Mouse (Mus musculus) intestine, embryonic 15.5 days (tissue): Measurements from ENCODE around the gene Kit. TPM values are rescaled to one million over a fixed set of nuclear protein-coding genes. Genes with fewer than 3 reads are reported as not detected.

Source experiments
- ATAC-seq: fragments of 200-750 bp; cut with Nextera tagmentation; 2 replicates; pipeline ENCODE4 v1.8.0; 2017; ENCODE audit warnings: moderate TSS enrichment, moderate library complexity
- H3K27ac ChIP-seq: fragments of 300-500 bp; sonication (generic); 2 replicates; pipeline ENCODE4 v1.5.1; 2015; ENCODE audit warnings: mild to moderate bottlenecking, inconsistent platforms
- H3K27me3 ChIP-seq: fragments of 300-500 bp; sonication (generic); replicated peaks from 2 replicates; pipeline ENCODE4 v1.6.1; 2015; ENCODE audit warnings: inconsistent platforms
- H3K36me3 ChIP-seq: fragments of 300-500 bp; sonication (generic); 2 replicates; pipeline ENCODE4 v1.6.1; 2015; ENCODE audit warnings: inconsistent platforms
- H3K4me1 ChIP-seq: fragments of 300-500 bp; sonication (generic); replicated peaks from 2 replicates; pipeline ENCODE4 v1.6.1; 2015; ENCODE audit warnings: inconsistent platforms
- H3K4me2 ChIP-seq: fragments of 300-500 bp; sonication (generic); replicated peaks from 2 replicates; pipeline ENCODE4 v1.6.1; 2015; ENCODE audit warnings: mild to moderate bottlenecking, inconsistent platforms
- H3K4me3 ChIP-seq: fragments of 300-500 bp; sonication (generic); replicated peaks from 2 replicates; pipeline ENCODE4 v1.5.1; 2015; ENCODE audit warnings: inconsistent platforms
- H3K9ac ChIP-seq: fragments of 300-500 bp; sonication (generic); 2 replicates; pipeline ENCODE4 v1.6.1; 2015; ENCODE audit warnings: inconsistent platforms
- H3K9me3 ChIP-seq: fragments of 300-500 bp; sonication (generic); 2 replicates; pipeline ENCODE4 v1.6.1; 2016; ENCODE audit warnings: inconsistent platforms
- WGBS: fragments of 180-500 bp; shearing (Covaris S2); methylation state at CpG from one replicate; pipeline ENCODE4 v1.1.7; 2015; 5-methylcytosine and 5-hydroxymethylcytosine counted together
- polyA plus RNA-seq: library from polyadenylated mRNA; unstranded; fragments of >200 nt; fragmentation: Nextera tagmentation; extraction: Ambion mirVana; gene quantifications from 2 replicates; pipeline ENCODE4 v1.2.1, GENCODE M21; 2015

The Kit gene
- polyA plus RNA-seq, 1 experiment from 2014 or later = 24.3 TPM

DNA sequence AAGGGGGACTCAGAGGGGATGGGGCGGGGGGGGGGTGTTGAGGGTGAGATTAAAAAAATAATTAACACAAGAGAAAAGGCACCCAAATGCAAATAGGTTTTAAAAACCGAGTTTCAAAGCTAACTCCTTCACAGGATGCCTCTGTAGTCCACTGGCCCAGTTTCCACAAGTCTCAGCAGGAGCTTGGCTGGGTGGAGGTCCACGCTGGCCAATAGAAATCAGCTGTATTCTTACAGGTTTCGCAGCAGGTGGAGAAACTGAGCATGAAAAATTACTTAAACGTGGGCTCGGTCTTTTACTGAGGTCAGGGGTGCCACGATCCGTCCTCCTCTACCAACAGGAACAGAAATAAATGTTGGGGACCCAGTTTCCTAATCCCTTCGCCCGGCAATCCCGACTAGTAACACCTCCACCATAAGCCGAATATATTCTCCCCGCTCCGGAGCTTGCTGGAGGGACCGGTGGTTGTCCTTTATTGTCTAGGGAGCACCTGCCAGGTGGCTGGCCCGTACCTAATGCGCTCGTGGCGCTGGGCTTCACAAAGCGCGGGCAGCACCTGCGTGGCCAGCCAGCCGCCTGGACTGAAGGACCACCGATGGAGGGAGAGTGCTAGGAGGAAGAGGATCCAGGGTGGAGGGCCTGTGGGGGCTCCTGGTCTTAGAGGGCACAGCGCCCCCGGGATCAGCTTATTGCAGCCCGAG is 415 bp upstream of the Kit start:
- Histone ChIP-seq H3K9ac (peak overlapping the region; percentile 55), H3K27ac (no peak overlapping the region), H3K4me2 (peak overlapping the region; percentile 97), H3K27me3 (no peaks in the 10 kb centered on the region; the same call in 1 of the 2 replicates), H3K4me1 (no peaks in the 10 kb centered on the region; the same call in 1 of the 2 replicates), H3K9me3 (no peaks in the 10 kb centered on the region), H3K4me3 (peak overlapping the region; percentile 59), H3K36me3 (no peaks in the 10 kb centered on the region)
- peak; percentile 77 for ATAC-seq
- WGBS = 4% methylated on average over 27 of the region's 27 CpGs

DNA sequence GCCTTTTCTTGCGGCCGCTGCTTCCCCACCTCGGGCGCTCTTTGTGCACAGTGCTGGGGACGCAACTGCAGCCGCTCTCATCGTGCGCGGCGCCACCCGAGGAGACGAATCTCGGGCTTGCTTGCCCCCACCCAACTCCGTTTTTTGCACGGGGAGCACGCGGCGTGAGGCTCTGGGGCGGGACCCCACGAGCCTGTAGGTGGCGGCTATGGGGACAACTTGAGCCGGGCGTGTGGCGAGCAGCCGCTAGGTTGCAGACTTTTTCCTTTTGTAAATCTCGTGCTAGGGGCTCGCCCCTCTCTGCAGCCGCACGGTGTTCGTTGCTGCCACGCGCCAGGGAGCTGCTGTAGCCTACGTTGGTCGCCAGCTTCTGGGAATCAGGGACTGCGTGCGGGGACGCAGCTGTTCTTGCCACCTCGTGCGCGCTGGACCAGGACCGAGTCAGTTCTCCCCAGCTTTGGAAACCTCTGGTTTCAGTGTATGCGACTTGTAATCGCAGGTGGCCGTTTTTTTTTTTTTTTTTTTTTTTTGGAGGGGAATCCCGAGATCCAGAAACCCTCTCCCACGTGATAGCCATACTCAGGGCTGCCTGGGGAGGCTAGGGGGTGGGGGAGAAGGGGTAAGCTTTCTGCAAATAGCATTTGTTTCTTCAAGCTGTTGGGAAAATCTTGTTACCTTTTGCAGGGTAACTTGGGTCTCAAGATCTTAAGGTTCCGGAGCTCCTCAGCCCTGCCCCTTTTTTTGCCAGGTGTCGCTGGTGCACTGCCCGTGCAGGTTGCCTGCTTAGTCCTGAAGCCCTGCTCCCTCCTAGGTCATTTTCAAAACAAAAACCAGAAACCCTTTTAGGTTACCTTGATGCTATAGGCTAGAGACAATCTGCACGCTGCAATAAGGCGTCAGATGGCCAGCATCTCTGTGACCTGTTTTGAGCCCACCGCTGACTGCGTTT is 1.1 kb downstream of the Kit start:
- 0 out of 2 replicates have a peak overlapping the region, but pooled peaks have one; percentile 51 for H3K27ac ChIP-seq
- peak; percentile 70 for ATAC-seq

DNA sequence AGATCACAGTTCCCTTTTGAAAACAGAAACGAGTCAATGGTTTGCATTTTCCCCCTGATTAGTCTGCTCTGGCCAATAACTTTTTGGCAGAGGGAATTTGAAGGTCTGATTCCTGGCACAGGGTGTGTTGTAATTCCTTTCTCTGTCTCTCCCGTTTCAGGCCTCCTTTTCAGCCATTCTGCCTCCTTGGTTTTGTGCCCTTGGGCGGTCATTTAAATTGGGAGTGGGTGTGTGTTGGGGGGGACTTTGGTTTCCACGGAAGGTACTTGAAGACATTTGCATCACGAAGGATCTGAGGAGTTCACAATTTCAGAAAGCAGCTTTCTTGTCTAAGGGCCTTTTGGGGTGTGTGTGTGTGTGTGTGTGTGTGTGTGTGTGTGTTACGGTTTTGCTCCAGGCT is 2.0 kb downstream of the Kit start:
- Histone ChIP-seq H3K4me1 (no peaks in the 10 kb centered on the region; the same call in 1 of the 2 replicates), H3K27ac (no peak overlapping the region), H3K9ac (0 out of 2 replicates have a peak overlapping the region, but pooled peaks have one; percentile 55), H3K4me2 (peak overlapping the region; percentile 97), H3K9me3 (no peaks in the 10 kb centered on the region), H3K36me3 (no peaks in the 10 kb centered on the region), H3K27me3 (no peaks in the 10 kb centered on the region; the same call in 1 of the 2 replicates), H3K4me3 (peak overlapping the region; percentile 59)
- no peak for ATAC-seq
- WGBS = 42% methylated on average over 6 of the region's 6 CpGs

More for the DNA sequence above, 1.1 kb downstream of the Kit start:
- Histone ChIP-seq H3K4me2 (peak overlapping the region; percentile 97), H3K36me3 (no peaks in the 10 kb centered on the region), H3K27me3 (no peaks in the 10 kb centered on the region; the same call in 1 of the 2 replicates), H3K9me3 (no peaks in the 10 kb centered on the region), H3K9ac (peak overlapping the region; percentile 55), H3K4me1 (no peaks in the 10 kb centered on the region; the same call in 1 of the 2 replicates), H3K4me3 (peak overlapping the region; percentile 59)
- under 1% methylated on average over 53 of the region's 53 CpGs for WGBS

DNA sequence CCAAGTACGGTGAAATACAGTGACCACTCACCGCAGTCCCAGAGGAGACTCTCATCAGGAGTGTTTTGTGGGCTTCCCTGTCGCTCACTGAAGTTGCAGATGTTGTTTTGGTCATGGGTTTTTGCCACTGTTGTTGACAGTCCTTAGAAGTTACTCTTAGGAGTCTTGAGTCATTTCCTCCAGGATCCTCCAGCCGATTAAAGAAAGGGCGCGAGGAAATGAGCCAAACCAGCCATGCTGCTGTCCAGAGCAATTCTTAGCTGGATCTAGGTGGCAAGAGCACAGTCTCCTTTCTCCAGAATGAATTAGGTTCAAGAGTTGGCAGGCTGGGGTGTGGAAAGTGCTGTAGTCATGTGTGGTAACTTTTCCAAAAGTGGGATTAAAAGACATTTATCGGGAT is 3.4 kb downstream of the Kit start:
- Histone ChIP-seq H3K9ac (no peak overlapping the region), H3K36me3 (no peaks in the 10 kb centered on the region), H3K27me3 (no peaks in the 10 kb centered on the region; the same call in 1 of the 2 replicates), H3K4me3 (no peak overlapping the region), H3K9me3 (no peaks in the 10 kb centered on the region), H3K4me2 (0 out of 2 replicates have a peak overlapping the region, but pooled peaks have one; percentile 14), H3K4me1 (no peaks in the 10 kb centered on the region; the same call in 1 of the 2 replicates), H3K27ac (no peak overlapping the region)
- WGBS = 73% methylated on average over 7 of the region's 7 CpGs
- ATAC-seq = no peak

DNA sequence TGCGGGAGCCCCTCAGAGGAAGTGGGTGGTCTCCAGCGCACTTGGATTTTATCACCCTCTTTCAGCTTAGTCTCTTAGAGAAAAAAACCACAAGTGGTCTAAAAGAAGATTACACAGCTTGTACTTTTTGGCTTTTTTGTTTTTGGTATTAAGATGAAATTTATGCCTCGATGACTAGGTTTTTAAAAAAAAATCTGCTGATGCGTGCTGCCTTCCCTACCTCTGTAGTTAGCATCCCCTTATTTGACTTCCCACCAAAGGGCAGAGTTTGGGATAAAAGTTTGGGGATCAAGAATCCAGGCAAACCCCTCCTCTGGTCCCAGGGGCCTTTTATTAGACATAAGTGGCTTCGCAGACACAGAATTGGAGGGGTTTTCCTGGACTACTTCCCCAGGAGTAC is 4.5 kb downstream of the Kit start:
- H3K27me3 ChIP-seq = no peaks in the 10 kb centered on the region; the same call in 1 of the 2 replicates
- no peak overlapping the region for H3K4me3 ChIP-seq
- WGBS = 84% methylated on average over 5 of the region's 5 CpGs
- ATAC-seq = no peak
- H3K27ac ChIP-seq = no peak overlapping the region
- H3K9ac ChIP-seq = no peak overlapping the region
- H3K9me3 ChIP-seq = no peaks in the 10 kb centered on the region
- no peaks in the 10 kb centered on the region; the same call in 1 of the 2 replicates for H3K4me1 ChIP-seq
- H3K36me3 ChIP-seq = no peaks in the 10 kb centered on the region
- H3K4me2 ChIP-seq = no peak overlapping the region

DNA sequence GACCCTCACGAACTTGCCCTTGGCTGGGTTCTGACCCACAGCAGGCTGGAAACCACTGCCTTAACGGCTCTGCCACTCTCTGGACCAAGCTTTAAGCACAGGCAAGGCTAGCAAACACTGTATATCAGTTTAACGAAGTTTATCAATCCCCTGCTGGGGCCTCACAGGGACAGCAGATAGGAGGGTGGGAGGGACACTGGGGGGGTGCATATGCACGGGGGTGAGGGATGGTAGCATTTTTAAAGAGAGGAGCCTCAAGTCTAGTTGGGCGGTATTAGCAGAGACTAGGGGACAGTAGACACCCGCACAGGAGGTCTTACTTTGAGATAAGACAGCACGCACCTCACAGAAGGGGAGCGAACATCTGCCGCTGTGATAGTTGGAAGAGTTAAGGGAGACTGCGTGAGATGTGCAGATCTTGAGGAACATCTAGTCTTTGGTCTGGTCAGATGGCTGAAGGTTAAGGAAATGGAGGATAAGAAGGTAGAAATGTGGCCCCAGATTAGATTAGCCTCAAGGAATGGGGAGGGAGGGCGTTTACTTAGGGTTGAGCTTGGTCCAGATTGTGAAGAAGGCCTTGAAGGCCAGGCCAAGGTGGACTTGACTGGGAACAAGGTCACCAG is 5.0 kb downstream of the Kit start:
- 69% methylated on average over 11 of the region's 11 CpGs for WGBS
- no peaks in the 10 kb centered on the region; the same call in 1 of the 2 replicates for H3K4me1 ChIP-seq
- H3K27me3 ChIP-seq = no peaks in the 10 kb centered on the region; the same call in 1 of the 2 replicates
- H3K36me3 ChIP-seq = no peaks in the 10 kb centered on the region
- H3K27ac ChIP-seq = no peak overlapping the region
- H3K4me2 ChIP-seq = no peak overlapping the region
- H3K9ac ChIP-seq = no peak overlapping the region
- no peak for ATAC-seq
- no peak overlapping the region for H3K4me3 ChIP-seq
- no peaks in the 10 kb centered on the region for H3K9me3 ChIP-seq

DNA sequence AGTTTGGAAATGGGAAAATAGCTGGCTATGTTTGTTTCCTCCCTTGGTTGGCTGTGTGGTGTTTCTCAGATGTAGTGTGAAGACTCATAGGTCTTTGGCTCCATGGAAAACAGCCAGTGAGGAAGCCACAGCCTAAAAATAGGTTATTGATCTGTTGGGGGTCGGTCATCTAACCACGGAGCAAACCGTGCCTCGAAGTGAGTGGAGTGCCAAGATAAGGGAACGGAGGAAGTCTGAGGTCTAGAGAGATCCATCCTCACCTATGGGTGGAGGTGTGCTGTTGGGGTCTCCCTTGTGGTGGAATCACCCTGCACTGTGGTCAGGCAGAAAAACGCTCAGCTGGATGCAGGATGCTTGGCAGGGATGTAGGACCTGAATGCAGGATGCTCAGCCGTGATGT is 7.2 kb downstream of the Kit start:
- Histone ChIP-seq H3K4me1 (no peaks in the 10 kb centered on the region), H3K27me3 (no peaks in the 10 kb centered on the region), H3K9ac (no peak overlapping the region), H3K4me2 (no peak overlapping the region), H3K27ac (no peak overlapping the region), H3K4me3 (no peak overlapping the region), H3K9me3 (no peaks in the 10 kb centered on the region), H3K36me3 (no peaks in the 10 kb centered on the region)
- ATAC-seq = no peak
- WGBS = 75% methylated on average over 7 of the region's 7 CpGs

DNA sequence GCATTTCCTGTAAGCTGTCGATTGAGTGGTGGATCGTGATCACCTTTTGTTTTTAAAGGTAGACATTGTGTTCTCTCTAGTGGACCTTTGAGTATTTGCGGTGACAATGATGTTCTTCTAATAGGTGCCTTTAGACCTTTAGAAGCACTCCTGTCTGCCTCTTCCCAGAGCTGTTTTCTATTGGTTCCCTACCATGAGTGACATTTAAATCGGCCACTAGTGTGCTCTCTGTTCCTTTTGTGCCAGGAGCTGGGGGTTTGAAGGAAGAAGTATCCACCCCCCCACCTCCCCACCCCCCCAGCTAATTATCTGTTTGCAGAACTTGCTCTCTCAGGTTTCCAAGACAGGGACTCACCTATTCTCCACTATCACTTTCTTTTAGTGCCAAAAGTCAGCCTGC is 13.1 kb downstream of the Kit start:
- Histone ChIP-seq H3K4me1 (no peaks in the 10 kb centered on the region), H3K4me2 (no peak overlapping the region), H3K36me3 (no peaks in the 10 kb centered on the region), H3K27ac (no peak overlapping the region), H3K4me3 (no peak overlapping the region), H3K9me3 (no peaks in the 10 kb centered on the region), H3K27me3 (no peaks in the 10 kb centered on the region), H3K9ac (no peak overlapping the region)
- 81% methylated on average over 4 of the region's 4 CpGs for WGBS
- no peak for ATAC-seq

DNA sequence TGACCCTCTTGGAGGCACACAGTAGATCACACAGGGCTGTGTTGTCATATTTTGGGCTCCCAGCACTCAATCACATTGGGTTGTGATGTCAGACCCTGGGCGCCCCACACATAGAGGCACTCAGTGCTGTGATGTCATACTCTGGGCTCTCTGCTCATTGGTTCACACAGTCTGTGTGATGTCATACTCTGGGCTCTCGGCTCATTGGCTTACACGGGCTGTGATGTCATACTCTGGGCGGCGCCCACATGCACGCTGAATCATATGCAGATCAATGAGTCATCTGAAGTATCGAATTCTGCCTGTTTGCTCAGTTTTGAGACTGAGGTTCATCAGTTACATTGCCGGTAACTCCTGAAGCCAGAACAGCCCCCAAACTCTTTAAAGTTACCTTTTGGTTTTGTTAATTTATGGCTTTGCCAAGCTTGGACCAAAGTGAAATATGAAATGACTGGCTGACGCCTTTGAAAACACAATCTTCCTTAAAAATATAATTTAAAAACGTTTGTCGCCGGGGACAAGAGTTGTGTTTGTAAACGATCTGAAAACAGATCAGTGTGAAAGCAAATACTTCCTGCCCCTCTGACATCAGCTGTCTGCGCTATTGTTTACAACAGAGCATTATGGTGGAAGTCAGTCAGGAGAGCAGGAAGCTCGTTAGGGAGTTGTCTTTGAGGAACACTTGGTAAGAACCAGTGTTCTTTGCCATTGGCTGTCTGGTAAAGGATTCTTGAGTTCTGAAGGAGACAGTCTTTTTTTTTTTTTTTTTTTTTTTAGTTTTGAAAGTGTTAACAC is 15.0 kb downstream of the Kit start:
- Histone ChIP-seq H3K36me3 (no peaks in the 10 kb centered on the region), H3K27me3 (no peaks in the 10 kb centered on the region), H3K27ac (no peak overlapping the region), H3K4me2 (no peak overlapping the region), H3K9ac (no peak overlapping the region), H3K4me3 (no peak overlapping the region), H3K9me3 (no peaks in the 10 kb centered on the region), H3K4me1 (0 out of 2 replicates have a peak, but pooled peaks cover 4% of the 10 kb centered on the region)
- 67% methylated on average over 15 of the region's 15 CpGs for WGBS
- no peak for ATAC-seq

DNA sequence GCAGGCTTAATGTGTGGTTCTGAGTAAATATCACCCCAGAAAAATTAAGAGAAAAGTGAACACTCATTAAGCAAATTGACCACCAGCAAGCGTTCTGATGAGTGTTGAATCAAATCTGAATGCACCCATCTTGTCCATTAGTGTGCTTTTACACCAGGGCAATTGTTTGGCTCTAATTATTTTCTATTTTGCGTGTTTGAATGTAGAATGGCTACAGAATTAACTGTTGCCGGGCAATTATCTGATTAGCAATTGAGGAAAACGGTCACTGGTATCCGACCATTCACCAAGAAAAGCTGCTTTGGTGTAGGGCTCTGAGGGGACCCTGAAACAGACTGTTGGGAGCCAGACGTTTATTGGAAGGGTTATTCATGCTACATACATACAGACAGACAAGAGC is 16.2 kb downstream of the Kit start:
- Histone ChIP-seq H3K4me3 (no peak overlapping the region), H3K4me1 (0 out of 2 replicates have a peak, but pooled peaks cover 4% of the 10 kb centered on the region), H3K9ac (no peak overlapping the region), H3K36me3 (no peaks in the 10 kb centered on the region), H3K27me3 (no peaks in the 10 kb centered on the region), H3K9me3 (no peaks in the 10 kb centered on the region), H3K27ac (no peak overlapping the region), H3K4me2 (no peak overlapping the region)
- no peak for ATAC-seq
- WGBS = 62% methylated on average over 6 of the region's 6 CpGs

DNA sequence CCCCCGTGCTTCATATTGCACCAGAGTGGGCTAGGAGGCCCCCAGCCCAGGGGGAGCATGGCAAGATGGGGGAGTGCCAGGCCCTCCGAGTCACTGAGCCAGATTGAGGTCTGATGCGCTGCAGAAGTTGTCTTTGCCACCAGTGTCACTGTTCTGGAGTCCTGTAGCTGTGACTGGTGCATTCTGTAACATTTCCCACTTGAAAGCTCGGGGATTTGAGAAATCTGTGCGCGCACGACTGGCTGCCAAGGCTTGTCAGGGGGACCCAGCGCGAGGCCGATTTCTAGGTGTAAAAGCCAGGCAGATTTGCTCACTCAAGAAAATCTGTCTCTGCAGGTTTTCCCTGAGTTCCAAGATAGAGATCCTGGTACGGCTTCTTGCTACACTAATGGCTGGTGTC is 16.9 kb downstream of the Kit start:
- Histone ChIP-seq H3K27me3 (no peaks in the 10 kb centered on the region), H3K4me3 (no peak overlapping the region), H3K36me3 (no peaks in the 10 kb centered on the region), H3K4me2 (no peak overlapping the region), H3K4me1 (0 out of 2 replicates have a peak, but pooled peaks cover 7% of the 10 kb centered on the region), H3K9ac (no peak overlapping the region), H3K9me3 (no peaks in the 10 kb centered on the region), H3K27ac (no peak overlapping the region)
- ATAC-seq = no peak
- 75% methylated on average over 11 of the region's 11 CpGs for WGBS
